Mouse (Mus musculus) heart, embryonic 13.5 days (tissue): ENCODE data around the gene Myo18a. TPM values are rescaled to one million over a fixed set of nuclear protein-coding genes. Genes with fewer than 3 reads are reported as not detected.

Experiments used
- ATAC-seq: fragments of 200-750 bp; cut with Nextera tagmentation; 2 replicates; pipeline ENCODE4 v1.8.0; 2017; ENCODE audit warnings: moderate TSS enrichment; ENCODE audit not compliant: insufficient number of reproducible peaks, low FRiP score, low TSS enrichment; ENCODE audit errors: extremely low read depth
- H3K27ac ChIP-seq: fragments of 300-500 bp; sonication (generic); replicated peaks from 2 replicates; pipeline ENCODE4 v1.5.1; 2015; ENCODE audit warnings: moderate library complexity, mild to moderate bottlenecking, inconsistent platforms
- H3K27me3 ChIP-seq: fragments of 300-500 bp; sonication (generic); replicated peaks from 2 replicates; pipeline ENCODE4 v1.6.1; 2015; ENCODE audit warnings: mild to moderate bottlenecking, inconsistent platforms
- H3K36me3 ChIP-seq: fragments of 300-500 bp; sonication (generic); 2 replicates; pipeline ENCODE4 v1.6.1; 2015; ENCODE audit warnings: mild to moderate bottlenecking, inconsistent platforms
- H3K4me1 ChIP-seq: fragments of 300-500 bp; sonication (generic); 2 replicates; pipeline ENCODE4 v1.6.1; 2015; ENCODE audit warnings: inconsistent platforms
- H3K4me2 ChIP-seq: fragments of 300-500 bp; sonication (generic); 2 replicates; pipeline ENCODE4 v1.6.1; 2015; ENCODE audit warnings: inconsistent platforms, mild to moderate bottlenecking, moderate library complexity
- H3K4me3 ChIP-seq: fragments of 300-500 bp; sonication (generic); 2 replicates; pipeline ENCODE4 v1.5.1; 2015; ENCODE audit warnings: moderate library complexity, mild to moderate bottlenecking, inconsistent platforms
- H3K9ac ChIP-seq: fragments of 300-500 bp; sonication (generic); 2 replicates; pipeline ENCODE4 v1.6.1; 2015; ENCODE audit warnings: inconsistent platforms, mild to moderate bottlenecking, moderate library complexity
- H3K9me3 ChIP-seq: fragments of 300-500 bp; sonication (generic); 2 replicates; pipeline ENCODE4 v1.6.1; 2016; ENCODE audit warnings: inconsistent platforms
- WGBS: fragments of 180-500 bp; shearing (Covaris S2); methylation state at CpG from one replicate; pipeline ENCODE4 v1.1.7; 2015; ENCODE audit warnings: mixed read lengths; 5-methylcytosine and 5-hydroxymethylcytosine counted together
- polyA plus RNA-seq: library from polyadenylated mRNA; unstranded; fragments of >200 nt; fragmentation: Nextera tagmentation; extraction: Ambion mirVana; gene quantifications from 2 replicates; pipeline ENCODE4 v1.2.1, GENCODE M21; 2015

Myo18a gene
- polyA plus RNA-seq, 1 experiment from 2014 or later: 100.0 TPM

DNA sequence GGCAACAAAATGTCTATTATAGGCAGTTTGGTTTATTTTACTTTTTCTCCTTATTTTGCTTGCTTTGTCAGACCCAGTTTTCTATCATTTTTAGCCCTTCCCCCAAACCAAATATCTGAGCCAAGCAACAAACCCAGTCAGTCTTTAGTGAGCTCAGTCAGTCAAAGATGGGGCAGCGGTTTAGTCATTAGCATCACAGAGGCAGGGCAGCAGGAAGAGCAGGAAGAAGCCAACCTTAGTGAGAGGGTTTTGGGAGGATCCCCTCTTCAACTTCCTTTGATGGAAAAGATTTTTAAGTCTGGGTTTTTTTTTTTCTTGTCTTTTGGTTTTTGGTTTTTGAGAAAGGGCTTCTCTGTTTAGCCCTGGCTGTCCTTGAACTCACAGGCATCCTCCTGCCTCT is 141.7 kb downstream of the Myo18a start:
- Histone ChIP-seq H3K4me2 (no peak overlapping the region), H3K36me3 (no peaks in the 10 kb centered on the region), H3K4me3 (no peak overlapping the region), H3K4me1 (peaks cover 17% of the 10 kb centered on the region), H3K27ac (no peak overlapping the region), H3K9ac (no peak overlapping the region), H3K9me3 (no peaks in the 10 kb centered on the region), H3K27me3 (peaks cover 42% of the 10 kb centered on the region)
- no peak for ATAC-seq
- 75% methylated on average over 1 of the region's 1 CpGs for WGBS

DNA sequence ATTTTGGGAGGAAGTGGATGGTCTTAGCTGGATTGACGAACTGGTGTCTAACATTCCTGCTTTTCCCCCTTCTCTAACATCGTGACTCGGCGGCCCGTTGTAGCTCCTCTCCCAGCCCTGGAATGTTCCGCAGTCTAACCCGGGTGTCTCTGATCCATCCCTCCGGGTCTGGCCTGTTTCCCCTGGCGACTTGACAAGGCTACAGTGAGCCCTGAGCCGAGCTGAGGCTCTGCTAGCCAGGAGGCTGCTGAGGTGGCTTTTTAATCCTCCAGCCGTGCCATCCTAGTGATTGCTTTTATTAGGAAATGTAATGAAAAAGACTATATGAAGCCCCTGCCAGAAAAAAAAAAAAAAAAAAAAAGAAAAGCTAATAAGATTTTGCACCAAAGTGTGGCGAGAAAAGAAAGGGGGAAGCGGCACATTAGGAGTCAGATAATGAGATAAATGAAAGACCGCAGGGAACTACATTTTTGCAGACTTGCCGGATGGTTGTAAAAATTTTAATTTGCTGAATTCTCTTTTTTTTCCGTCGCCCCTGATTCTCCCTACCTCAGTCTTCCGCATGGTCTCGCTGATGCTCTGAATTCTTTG is 143.1 kb downstream of the Myo18a start:
- no peak for ATAC-seq
- Histone ChIP-seq H3K27me3 (peaks cover 56% of the 10 kb centered on the region), H3K27ac (no peak overlapping the region), H3K9ac (no peak overlapping the region), H3K36me3 (no peaks in the 10 kb centered on the region), H3K4me2 (peak overlapping the region; percentile 38; the same call in 1 of the 2 replicates), H3K4me1 (peaks cover 17% of the 10 kb centered on the region), H3K4me3 (no peak overlapping the region), H3K9me3 (no peaks in the 10 kb centered on the region)
- WGBS: 24% methylated on average over 19 of the region's 19 CpGs

DNA sequence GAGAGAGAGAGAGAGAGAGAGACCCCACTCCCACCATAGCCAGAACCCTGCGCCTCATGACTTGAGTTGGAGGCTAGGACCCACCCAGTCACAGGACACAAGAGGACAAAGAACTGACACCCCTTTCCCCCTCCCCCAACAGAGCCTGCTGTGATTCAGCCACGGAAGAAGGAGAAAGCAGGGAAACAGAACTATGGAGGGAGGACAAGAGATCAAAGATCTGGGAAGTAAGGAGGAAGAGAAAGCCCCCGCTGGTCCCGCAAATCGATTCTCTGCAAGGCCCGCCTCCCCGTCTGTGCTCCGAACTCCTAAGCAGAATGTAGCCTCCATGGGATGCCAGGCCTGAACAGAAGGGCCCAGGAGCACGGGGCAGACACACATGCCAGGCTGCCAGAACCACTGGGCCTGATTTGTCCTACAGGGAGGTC is 143.7 kb downstream of the Myo18a start:
- Histone ChIP-seq H3K9me3 (no peaks in the 10 kb centered on the region), H3K36me3 (no peaks in the 10 kb centered on the region), H3K27ac (no peak overlapping the region), H3K4me3 (no peak overlapping the region), H3K4me1 (peaks cover 17% of the 10 kb centered on the region), H3K4me2 (peak overlapping the region; percentile 38), H3K27me3 (peaks cover 55% of the 10 kb centered on the region), H3K9ac (no peak overlapping the region)
- WGBS: 16% methylated on average over 9 of the region's 9 CpGs
- no peak for ATAC-seq

DNA sequence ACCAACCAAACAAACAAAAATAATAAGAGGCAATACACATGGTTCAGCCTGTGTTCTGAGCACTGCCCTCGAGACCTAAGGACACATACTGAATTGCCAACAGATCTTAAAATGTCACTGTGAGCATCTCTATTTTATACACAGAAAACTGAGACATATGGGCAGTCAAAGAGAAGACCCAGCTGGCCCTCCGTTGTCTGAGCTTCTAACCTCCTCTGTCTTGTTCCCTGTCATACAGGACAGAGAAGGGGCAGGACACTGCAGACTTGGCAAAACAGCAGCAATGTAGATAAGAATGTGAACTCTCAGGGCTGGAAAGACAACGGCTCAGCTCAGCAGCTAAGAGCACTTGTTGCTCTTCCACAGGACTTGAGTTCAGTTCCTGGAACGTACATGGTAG is 145.4 kb downstream of the Myo18a start:
- 34% methylated on average over 4 of the region's 4 CpGs for WGBS
- no peak overlapping the region for H3K27ac ChIP-seq
- no peak overlapping the region for H3K9ac ChIP-seq
- peaks cover 71% of the 10 kb centered on the region for H3K27me3 ChIP-seq
- no peaks in the 10 kb centered on the region for H3K36me3 ChIP-seq
- ATAC-seq: no peak
- H3K9me3 ChIP-seq: no peaks in the 10 kb centered on the region
- H3K4me2 ChIP-seq: no peak overlapping the region
- H3K4me3 ChIP-seq: no peak overlapping the region
- H3K4me1 ChIP-seq: peaks cover 13% of the 10 kb centered on the region

DNA sequence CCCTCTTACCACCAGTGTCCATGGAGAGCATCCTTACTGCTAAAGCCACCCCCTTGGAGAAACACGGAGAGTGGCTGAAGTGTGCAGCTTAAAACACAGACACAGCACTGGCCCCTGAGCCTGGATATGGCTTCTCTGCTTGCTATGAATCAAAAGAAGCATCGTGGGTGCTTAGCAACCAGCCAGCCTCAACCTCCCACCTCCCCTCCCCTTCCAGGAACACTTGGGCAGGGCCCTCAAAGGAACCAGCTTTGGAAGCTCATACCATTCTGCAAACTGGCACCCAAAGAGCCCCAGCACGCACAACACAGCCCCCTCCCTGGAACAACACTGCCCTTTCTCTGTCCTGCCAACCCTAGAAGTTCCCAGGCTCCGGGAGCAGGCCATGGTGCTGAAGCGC is 146.3 kb downstream of the Myo18a start:
- H3K9me3 ChIP-seq: no peaks in the 10 kb centered on the region
- H3K4me3 ChIP-seq: no peak overlapping the region
- H3K27me3 ChIP-seq: peaks cover 80% of the 10 kb centered on the region
- H3K4me2 ChIP-seq: no peak overlapping the region
- WGBS: 28% methylated on average over 5 of the region's 5 CpGs
- no peak overlapping the region for H3K9ac ChIP-seq
- peaks cover 7% of the 10 kb centered on the region for H3K4me1 ChIP-seq
- H3K27ac ChIP-seq: no peak overlapping the region
- no peaks in the 10 kb centered on the region for H3K36me3 ChIP-seq
- ATAC-seq: no peak

- Histone ChIP-seq H3K9me3 (no peaks in the 10 kb centered on the region), H3K9ac (no peak overlapping the region), H3K4me1 (peaks cover 10% of the 10 kb centered on the region), H3K36me3 (no peaks in the 10 kb centered on the region), H3K27me3 (peaks cover 82% of the 10 kb centered on the region), H3K4me2 (no peak overlapping the region), H3K27ac (no peak overlapping the region), H3K4me3 (no peak overlapping the region)
- no peak for ATAC-seq
- WGBS: 25% methylated on average over 6 of the region's 6 CpGs
These were observed 146.7 kb downstream of the Myo18a start for GRCm38 (mm10) chr11:77909776-77910175.

DNA sequence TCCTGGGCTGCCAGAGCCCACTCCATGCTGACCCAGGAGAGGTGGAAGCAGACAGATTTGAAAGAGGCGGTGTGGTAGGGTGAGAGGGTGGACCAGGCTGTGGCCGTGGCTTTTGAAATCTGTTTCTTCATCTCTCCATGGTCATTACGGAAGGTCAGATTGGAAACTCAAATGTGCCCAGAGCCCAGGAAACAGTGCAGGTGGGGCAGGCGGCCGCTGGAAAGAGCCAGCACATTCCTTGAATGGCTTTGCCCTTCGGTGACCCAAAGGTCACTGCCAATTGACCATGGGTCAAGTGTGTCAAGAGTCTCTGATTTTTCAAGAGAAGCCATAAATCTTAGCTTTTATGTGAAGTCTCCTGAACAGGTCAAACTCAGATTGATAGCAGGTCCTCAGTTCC is 150.5 kb downstream of the Myo18a start:
- H3K9me3 ChIP-seq: no peaks in the 10 kb centered on the region
- ATAC-seq: no peak
- H3K9ac ChIP-seq: no peak overlapping the region
- H3K27me3 ChIP-seq: peaks cover 86% of the 10 kb centered on the region
- WGBS: 62% methylated on average over 6 of the region's 6 CpGs
- H3K36me3 ChIP-seq: no peaks in the 10 kb centered on the region
- H3K27ac ChIP-seq: no peak overlapping the region
- H3K4me1 ChIP-seq: peaks cover 14% of the 10 kb centered on the region; the same call in 1 of the 2 replicates
- no peak overlapping the region for H3K4me2 ChIP-seq
- no peak overlapping the region for H3K4me3 ChIP-seq

GRCm38 (mm10) chr11:77914598-77915260 is 151.7 kb downstream of the Myo18a start:
- ATAC-seq: no peak
- no peaks in the 10 kb centered on the region for H3K9me3 ChIP-seq
- H3K36me3 ChIP-seq: no peaks in the 10 kb centered on the region
- no peak overlapping the region for H3K27ac ChIP-seq
- H3K4me1 ChIP-seq: peaks cover 14% of the 10 kb centered on the region; the same call in 1 of the 2 replicates
- 0 out of 2 replicates have a peak overlapping the region, but pooled peaks have one; percentile 52 for H3K9ac ChIP-seq
- H3K4me3 ChIP-seq: peak overlapping the region; percentile 22
- H3K27me3 ChIP-seq: peaks cover 86% of the 10 kb centered on the region
- H3K4me2 ChIP-seq: peak overlapping the region; percentile 51
- 7% methylated on average over 32 of the region's 32 CpGs for WGBS

Other genes with a start within 250 kb of the Myo18a start
- 1.1 and 1.6 TPM in 2 replicates for gene Abhd15, start 248.1 kb upstream of the Myo18a start, polyA plus RNA-seq
- 23.5 and 27.7 TPM in 2 replicates for gene Trp53i13, start 247.3 kb upstream of the Myo18a start, polyA plus RNA-seq
- gene Gm10392, start 244.0 kb upstream of the Myo18a start, polyA plus RNA-seq: 0.11 TPM in 1 of 2 replicates, not detected in the other
- 10.1 and 11.8 TPM in 2 replicates for gene Taok1, start 155.4 kb upstream of the Myo18a start, polyA plus RNA-seq
- 3.6 and 4.0 TPM in 2 replicates for gene Nufip2, start 77.1 kb upstream of the Myo18a start, polyA plus RNA-seq
- 0.20 TPM in 1 of 2 replicates, not detected in the other for gene Cryba1, start 38.0 kb upstream of the Myo18a start, polyA plus RNA-seq
- 1.1 and 1.3 TPM in 2 replicates for gene Gm10277, start 24.5 kb downstream of the Myo18a start, polyA plus RNA-seq
- 4.6 and 4.9 TPM in 2 replicates for gene Pipox, start 130.8 kb downstream of the Myo18a start, polyA plus RNA-seq
- 0.09 and 0.20 TPM in 2 replicates for gene Sez6, start 167.6 kb downstream of the Myo18a start, polyA plus RNA-seq
- 8.6 and 9.9 TPM in 2 replicates for gene Phf12, start 219.5 kb downstream of the Myo18a start, polyA plus RNA-seq